Mouse (Mus musculus): ENCODE results near the gene Olfr1458. TPM values are rescaled to one million over a fixed set of nuclear protein-coding genes. Genes with fewer than 3 reads are reported as not detected.

Olfr1458 gene
- polyA plus RNA-seq (2012), result not detected in 2 replicates

DNA sequence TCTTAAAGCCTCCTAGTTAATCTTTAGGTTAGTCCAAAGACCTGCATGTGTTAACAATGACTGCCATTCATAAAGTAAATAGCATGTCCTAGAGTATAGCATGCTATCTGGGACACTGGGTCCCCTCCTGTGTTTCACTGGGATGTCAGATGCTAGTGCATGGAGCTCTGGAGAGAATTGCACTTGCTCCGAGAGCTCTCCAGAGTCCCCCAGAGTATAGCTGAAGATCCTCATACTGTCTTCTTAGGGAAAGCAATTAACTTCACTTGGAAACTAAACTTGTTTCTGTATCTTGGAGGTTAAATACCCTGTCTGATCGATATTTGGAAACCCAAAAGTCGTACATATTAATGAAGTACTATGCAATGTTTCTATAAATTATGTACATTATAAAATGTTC, at the start of gene Olfr1458:
TSS of gene Olfr1458 (minus strand) at position 101 of the 400 bp plus-strand sequence.

GRCm38 (mm10) chr19:13149449-13149848, 42.9 kb upstream of the Olfr1458 start, which contains the start of gene Olfr1459:
Gene Olfr1459, minus strand, starts transcription at chr19:13149549.

DNA sequence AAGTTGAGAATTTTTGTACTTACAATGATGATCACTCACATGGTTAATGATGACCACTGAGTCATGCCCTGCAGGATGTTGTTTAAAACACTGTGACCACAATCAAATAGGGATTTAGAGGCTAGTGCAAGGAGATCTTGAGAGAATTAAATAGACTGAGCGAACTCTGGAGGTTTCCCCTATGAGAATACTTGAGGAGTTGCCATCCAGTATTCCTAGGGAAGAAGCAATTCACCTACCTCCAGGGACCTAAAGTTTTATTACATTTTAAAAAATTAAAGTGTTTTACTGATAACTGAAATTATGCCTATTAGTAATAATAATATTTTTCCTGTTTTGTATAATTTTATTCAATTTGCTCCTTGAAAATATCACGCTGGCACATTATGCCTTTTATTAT, 8.8 kb downstream of the Olfr1458 start, which contains the start of gene Olfr1457:
TSS of gene Olfr1457 (minus strand) at position 101 of the 400 bp plus-strand sequence.

GRCm38 (mm10) chr19:13060310-13060709, 46.3 kb downstream of the Olfr1458 start, which contains the start of gene Olfr1454:
Gene Olfr1454, plus strand, starts transcription at chr19:13060610.

Other genes starting within 250 kb of the Olfr1458 start
- not detected in 2 replicates for gene Olfr1444, start 249.5 kb downstream of the Olfr1458 start, polyA plus RNA-seq (2012)
- gene Olfr1445, start 222.9 kb downstream of the Olfr1458 start, polyA plus RNA-seq (2012), result not detected in 2 replicates
- gene Olfr1446, start 213.3 kb downstream of the Olfr1458 start, polyA plus RNA-seq (2012), result not detected in 2 replicates
- gene Olfr1447, start 203.0 kb downstream of the Olfr1458 start, polyA plus RNA-seq (2012), result not detected in 2 replicates
- not detected in 2 replicates for gene Olfr1448, start 182.4 kb downstream of the Olfr1458 start, polyA plus RNA-seq (2012)
- not detected in 2 replicates for gene Olfr1449, start 175.9 kb downstream of the Olfr1458 start, polyA plus RNA-seq (2012)
- not detected in 2 replicates for gene Olfr1450, start 156.5 kb downstream of the Olfr1458 start, polyA plus RNA-seq (2012)
- gene Olfr1451, start 111.8 kb downstream of the Olfr1458 start, polyA plus RNA-seq (2012), result not detected in 2 replicates
- not detected in 2 replicates for gene Olfr1453, start 78.4 kb downstream of the Olfr1458 start, polyA plus RNA-seq (2012)
- gene Olfr1454, start 46.2 kb downstream of the Olfr1458 start, polyA plus RNA-seq (2012), result not detected in 2 replicates
- not detected in 2 replicates for gene Olfr1457, start 8.9 kb downstream of the Olfr1458 start, polyA plus RNA-seq (2012)
- not detected in 2 replicates for gene Olfr1459, start 42.8 kb upstream of the Olfr1458 start, polyA plus RNA-seq (2012)
- not detected in 2 replicates for gene Olfr1461, start 56.2 kb upstream of the Olfr1458 start, polyA plus RNA-seq (2012)
- not detected in 2 replicates for gene Olfr1462, start 79.0 kb upstream of the Olfr1458 start, polyA plus RNA-seq (2012)
- gene Olfr1463, start 124.6 kb upstream of the Olfr1458 start, polyA plus RNA-seq (2012), result not detected in 2 replicates
- gene Olfr1465, start 208.8 kb upstream of the Olfr1458 start, polyA plus RNA-seq (2012), result not detected in 2 replicates
- gene Olfr1466, start 232.1 kb upstream of the Olfr1458 start, polyA plus RNA-seq (2012), result not detected in 2 replicates

Data from megakaryocyte-erythroid progenitor cell, adult 5 weeks (primary cell).